ENCODE assay signal across 13 mouse cellular contexts in the genomic region with DNA sequence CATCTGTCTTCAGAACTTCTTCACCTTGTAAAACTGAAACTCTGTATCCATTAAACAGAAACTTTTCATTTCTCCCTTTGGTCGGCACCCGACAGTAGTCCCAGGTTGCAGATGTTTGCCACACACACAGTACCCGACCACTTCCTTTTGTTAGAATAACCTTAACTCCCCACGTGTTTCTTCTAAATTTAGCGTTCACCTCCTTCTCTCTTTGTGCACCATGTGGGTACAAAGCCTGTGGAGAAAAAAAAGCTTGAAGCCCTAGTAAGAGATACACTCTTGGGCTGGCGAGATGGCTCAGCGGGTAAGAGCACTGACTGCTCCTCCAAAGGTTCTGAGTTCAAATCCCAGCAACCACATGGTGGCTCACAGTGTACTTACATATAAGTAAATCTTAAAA. TPM values are rescaled to one million over a fixed set of nuclear protein-coding genes. Genes with fewer than 3 reads are reported as not detected.
A peak's percentile ranks its signal among the peaks of the same experiment; 100 is the strongest.
DNase-seq lines count a peak whose midpoint lies in the region; ATAC-seq and TF ChIP-seq lines count a peak whose summit lies in the region.
"Had no signal": no experiment of that assay in that cellular context is flagged by ENCODE, and none has a peak within 500 bp of the region (broad histone marks: within the 10 kb centered on the region; RNA-seq: fewer than 3 reads in every experiment).

No protein-coding gene starts in this region.

- no peak for TF ChIP-seq CTCF in liver, postnatal 0 days (IDR thresholded peaks at IDR 0.05; ENCODE audit: low read depth)
- no peak for TF ChIP-seq CTCF in kidney, adult 2 months (conservative IDR thresholded peaks at IDR 0.05; ENCODE audit: insufficient read depth, insufficient read length, low read depth, low read length)

- H3K27me3 ChIP-seq in liver, postnatal 0 days (ENCODE audit: insufficient read depth, low read length), result no peaks in the 10 kb centered on the region
- H3K27me3 ChIP-seq in kidney, adult 2 months (replicated peaks; ENCODE audit: control insufficient read depth, insufficient read depth, low read length), result no peaks in the 10 kb centered on the region
- H3K27me3 ChIP-seq: neural tube, embryonic 15.5 days had no signal

- peak overlapping the region; percentile 66 for H3K4me2 ChIP-seq in liver, postnatal 0 days (ENCODE audit: low read depth, low read length)
- H3K4me2 ChIP-seq: neural tube, embryonic 15.5 days had no signal

- H3K36me3 ChIP-seq in liver, postnatal 0 days (replicated peaks; ENCODE audit: insufficient read depth, low read length), result peaks cover 6% of the 10 kb centered on the region; the same call in 1 of the 2 replicates
- no peaks in the 10 kb centered on the region for H3K36me3 ChIP-seq in kidney, adult 2 months (ENCODE audit: control insufficient read depth, insufficient read depth, low read length)
- H3K36me3 ChIP-seq: neural tube, embryonic 15.5 days had no signal

- H3K9me3 ChIP-seq in liver, postnatal 0 days (ENCODE audit: low read length), result no peaks in the 10 kb centered on the region
- H3K9me3 ChIP-seq: neural tube, embryonic 15.5 days had no signal

- TF ChIP-seq POLR2A in kidney, adult 2 months (IDR thresholded peaks at IDR 0.05; ENCODE audit: low read depth, low read length), result no peak

- peak overlapping the region; percentile 49 for H3K4me3 ChIP-seq in liver, postnatal 0 days (ENCODE audit: low read depth, low read length)
- no peak overlapping the region for H3K4me3 ChIP-seq in kidney, adult 2 months (ENCODE audit: insufficient read depth, low read depth, low read length)
- H3K4me3 ChIP-seq: layer of hippocampus, adult 2 months; neural tube, embryonic 15.5 days had no signal

- ATAC-seq in liver, postnatal 0 days, result no peak
- ATAC-seq in frontal cortex, adult (ENCODE audit: low TSS enrichment), result no peak
- ATAC-seq: forebrain, embryonic 16.5 days had no signal

- no peak; the same call in 1 of the 2 replicates for TF ChIP-seq EP300 in liver, postnatal 0 days (IDR thresholded peaks at IDR 0.05; ENCODE audit: low read depth)

- DNase-seq in CD4-positive helper T cell, adult 2 months (ENCODE audit: low read depth, low spot score), result peak; percentile 90
- DNase-seq in T-cell, adult 2 months (ENCODE audit: low spot score), result peak; percentile 88
- DNase-seq in liver, postnatal 0 days, result no peak
- DNase-seq in thymus, adult 18-20 months, result peak; percentile 63 to 88
- DNase-seq in layer of hippocampus, postnatal 10 days (ENCODE audit: low spot score in 2 of 2), result no peak
- DNase-seq in kidney, adult 2 months, result no peak
- DNase-seq: adrenal gland, postnatal 10 days; cerebellum, adult 18-20 months; left cerebral cortex, postnatal 4 days had no signal

- 0 out of 2 replicates have a peak overlapping the region, but pooled peaks have one; percentile 13 for H3K9ac ChIP-seq in liver, postnatal 0 days (replicated peaks)
- H3K9ac ChIP-seq: neural tube, embryonic 15.5 days had no signal

- WGBS in liver, postnatal 0 days (ENCODE audit: insufficient replicate concordance), result 25% methylated on average over 7 of the region's 7 CpGs
- WGBS in kidney, adult 2 months, result 71% methylated on average over 7 of the region's 7 CpGs

- peaks cover 35% of the 10 kb centered on the region for H3K4me1 ChIP-seq in liver, postnatal 0 days (ENCODE audit: insufficient read depth)
- H3K4me1 ChIP-seq in kidney, adult 2 months (ENCODE audit: control insufficient read depth, insufficient read depth, low read length), result no peaks in the 10 kb centered on the region; the same call in 1 of the 2 replicates

- peak overlapping the region; percentile 77 for H3K27ac ChIP-seq in liver, postnatal 0 days (ENCODE audit: low read depth)
- H3K27ac ChIP-seq in kidney, adult 2 months (ENCODE audit: insufficient read depth, low read depth, low read length), result no peak overlapping the region
- H3K27ac ChIP-seq: layer of hippocampus, adult 2 months; neural tube, embryonic 15.5 days had no signal

RNA-seq across cellular contexts. Expression of a gene that starts 19.3 kb away (rescaled TPM):
- polyA plus RNA-seq in liver, postnatal 0 days (2015; fragmentation: Nextera tagmentation; extraction: Ambion mirVana), result 6.1 and 6.3 TPM in 2 replicates
- 10 to 100 TPM; 72.1 to 79.2 TPM for total RNA-seq in layer of hippocampus, postnatal 10 days (2021)
- 18.5 and 19.0 TPM in 2 replicates for polyA plus RNA-seq in kidney, adult 2 months (2012; rRNA removed)

RNA-seq across cellular contexts. Expression of a gene that starts 19.7 kb away (rescaled TPM):
- polyA plus RNA-seq in liver, postnatal 0 days (2015; fragmentation: Nextera tagmentation; extraction: Ambion mirVana), result 9.5 and 10.8 TPM in 2 replicates
- total RNA-seq in layer of hippocampus, postnatal 10 days (2021), result 100 to 1,000 TPM; 123 to 128 TPM
- 20.5 and 23.8 TPM in 2 replicates for polyA plus RNA-seq in kidney, adult 2 months (2012; rRNA removed)

RNA-seq across cellular contexts. Expression of a gene that starts 21.0 kb away (rescaled TPM):
- polyA plus RNA-seq in liver, postnatal 0 days (2015; fragmentation: Nextera tagmentation; extraction: Ambion mirVana), result 4.6 and 5.4 TPM in 2 replicates
- total RNA-seq in layer of hippocampus, postnatal 10 days (2021), result under 1 TPM; 0.54 to 0.80 TPM
- polyA plus RNA-seq in kidney, adult 2 months (2012; rRNA removed), result 3.5 and 5.4 TPM in 2 replicates

RNA-seq across cellular contexts. Expression of a gene that starts 29.8 kb away (rescaled TPM):
- 37.8 and 47.7 TPM in 2 replicates for polyA plus RNA-seq in liver, postnatal 0 days (2015; fragmentation: Nextera tagmentation; extraction: Ambion mirVana)
- 10 to 100 TPM; 86.2 to 86.6 TPM for total RNA-seq in layer of hippocampus, postnatal 10 days (2021)
- polyA plus RNA-seq in kidney, adult 2 months (2012; rRNA removed), result 59.4 and 63.6 TPM in 2 replicates

RNA-seq across cellular contexts. Expression of a gene that starts 33.3 kb away (rescaled TPM):
- 113 and 120 TPM in 2 replicates for polyA plus RNA-seq in liver, postnatal 0 days (2015; fragmentation: Nextera tagmentation; extraction: Ambion mirVana)
- 1 to 10 TPM; 2.4 to 2.9 TPM for total RNA-seq in layer of hippocampus, postnatal 10 days (2021)
- polyA plus RNA-seq in kidney, adult 2 months (2012; rRNA removed), result 174 and 175 TPM in 2 replicates

Comparison
In these comparisons a context has a peak if more than half of its experiments do, and no peak if none do; other contexts are left out.
1. DNase-seq: peak in CD4-positive helper T cell, adult 2 months (single experiment), T-cell, adult 2 months (single experiment) and thymus, adult 18-20 months (2 of 2); none in liver, postnatal 0 days (single experiment), layer of hippocampus, postnatal 10 days (0 of 2) and kidney, adult 2 months (single experiment).